ENCODE assay signal across 23 mouse cellular contexts in the genomic region with DNA sequence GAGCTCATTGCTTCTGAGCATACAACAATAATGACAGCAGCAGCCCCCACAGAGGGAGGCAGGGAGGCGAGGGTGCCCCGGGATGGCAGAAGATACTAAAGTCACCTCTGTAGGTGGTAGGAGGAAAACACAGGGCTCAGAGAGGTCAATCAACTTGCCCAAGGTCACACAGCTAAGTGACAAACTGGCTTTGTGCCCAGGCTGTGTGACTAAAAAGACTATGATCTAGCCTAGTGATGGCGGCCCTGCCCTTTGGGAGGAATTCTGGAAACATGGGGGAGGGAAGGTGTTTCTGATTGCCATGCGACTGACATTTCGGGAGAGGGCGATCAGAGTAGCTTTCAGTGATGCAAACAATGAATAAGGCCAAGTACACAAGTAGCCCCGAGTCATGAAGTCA. TPM values are rescaled to one million over a fixed set of nuclear protein-coding genes. Genes with fewer than 3 reads are reported as not detected.
DNase-seq lines count a peak whose midpoint lies in the region; ATAC-seq lines count a peak whose summit lies in the region.
"Had no signal": no experiment of that assay in that cellular context is flagged by ENCODE, and none has a peak within 500 bp of the region (broad histone marks: within the 10 kb centered on the region; RNA-seq: fewer than 3 reads in every experiment).

No protein-coding gene starts in this region.

- H3K4me3 ChIP-seq in intestine, embryonic 16.5 days (ENCODE audit: low read length), result no peak overlapping the region
- H3K4me3 ChIP-seq in intestine, embryonic 15.5 days (replicated peaks), result no peak overlapping the region
- H3K4me3 ChIP-seq: forebrain, embryonic 13.5 days; heart, embryonic 13.5 days; hindbrain, embryonic 15.5 days; kidney, embryonic 15.5 days; left cerebral cortex, adult 2 months; limb, embryonic 12.5 days; liver, embryonic 15.5 days; midbrain, embryonic 10.5 days; neural tube, embryonic 12.5 days had no signal

- peak; percentile 78 for DNase-seq in adrenal gland, adult 2 months
- peak; percentile 48 for DNase-seq in adrenal gland, postnatal 25 days
- DNase-seq in T-cell, adult 2 months (ENCODE audit: low spot score), result no peak
- DNase-seq in thymus, postnatal 4 days, result no peak
- DNase-seq: B cell, adult 2 months; cerebellum, adult 9-10 months; cerebellum, postnatal 36 days had no signal

- no peaks in the 10 kb centered on the region for H3K27me3 ChIP-seq in intestine, embryonic 16.5 days (replicated peaks; ENCODE audit: control insufficient read depth, insufficient read depth, low read length)
- H3K27me3 ChIP-seq in intestine, embryonic 15.5 days (replicated peaks), result no peaks in the 10 kb centered on the region
- H3K27me3 ChIP-seq: forebrain, embryonic 13.5 days; hindbrain, embryonic 15.5 days; kidney, embryonic 15.5 days; limb, embryonic 12.5 days; neural tube, embryonic 12.5 days had no signal

- ATAC-seq in intestine, embryonic 16.5 days, result no peak
- ATAC-seq in intestine, embryonic 15.5 days, result no peak
- no peak for ATAC-seq in inflammation-experienced regulatory T-cells, adult 6 months
- ATAC-seq: forebrain, embryonic 13.5 days; intestine, postnatal 0 days; midbrain, embryonic 16.5 days had no signal

- H3K4me1 ChIP-seq in intestine, embryonic 16.5 days (ENCODE audit: control insufficient read depth, insufficient read depth, low read length), result peaks cover 9% of the 10 kb centered on the region; the same call in 1 of the 2 replicates
- H3K4me1 ChIP-seq in intestine, embryonic 15.5 days (replicated peaks), result peaks cover 4% of the 10 kb centered on the region; the same call in 1 of the 2 replicates
- H3K4me1 ChIP-seq: liver, embryonic 15.5 days had no signal

- no peaks in the 10 kb centered on the region for H3K9me3 ChIP-seq in intestine, embryonic 16.5 days (ENCODE audit: control insufficient read depth, low read length)
- H3K9me3 ChIP-seq in intestine, embryonic 15.5 days, result no peaks in the 10 kb centered on the region
- H3K9me3 ChIP-seq: forebrain, embryonic 13.5 days; heart, embryonic 13.5 days; hindbrain, embryonic 15.5 days; kidney, embryonic 15.5 days; limb, embryonic 12.5 days; liver, embryonic 15.5 days; midbrain, embryonic 10.5 days; neural tube, embryonic 12.5 days had no signal

- H3K36me3 ChIP-seq in intestine, embryonic 16.5 days (ENCODE audit: control insufficient read depth, insufficient read depth, low read length), result no peaks in the 10 kb centered on the region
- no peaks in the 10 kb centered on the region for H3K36me3 ChIP-seq in intestine, embryonic 15.5 days
- H3K36me3 ChIP-seq: G1E; heart, embryonic 13.5 days; hindbrain, embryonic 15.5 days; kidney, embryonic 15.5 days; limb, embryonic 12.5 days; liver, embryonic 15.5 days; midbrain, embryonic 10.5 days; neural tube, embryonic 12.5 days had no signal

- H3K27ac ChIP-seq in intestine, embryonic 16.5 days (ENCODE audit: low read length), result no peak overlapping the region
- no peak overlapping the region for H3K27ac ChIP-seq in intestine, embryonic 15.5 days
- H3K27ac ChIP-seq: forebrain, embryonic 13.5 days; heart, embryonic 13.5 days; hindbrain, embryonic 15.5 days; kidney, embryonic 15.5 days; left cerebral cortex, adult 2 months; limb, embryonic 12.5 days; liver, embryonic 15.5 days; neural tube, embryonic 12.5 days had no signal

- WGBS in intestine, embryonic 16.5 days, result 83% methylated on average over 7 of the region's 7 CpGs
- 78% methylated on average over 7 of the region's 7 CpGs for WGBS in intestine, embryonic 15.5 days

- peak overlapping the region; percentile 2; the same call in 1 of the 2 replicates for H3K9ac ChIP-seq in intestine, embryonic 16.5 days (ENCODE audit: low read depth, low read length)
- H3K9ac ChIP-seq in intestine, embryonic 15.5 days, result no peak overlapping the region
- H3K9ac ChIP-seq: forebrain, embryonic 13.5 days; heart, embryonic 13.5 days; hindbrain, embryonic 15.5 days; kidney, embryonic 15.5 days; limb, embryonic 12.5 days; liver, embryonic 15.5 days; lung, embryonic 14.5 days; neural tube, embryonic 12.5 days had no signal

- H3K4me2 ChIP-seq in intestine, embryonic 16.5 days (ENCODE audit: low read depth, low read length), result no peak overlapping the region
- H3K4me2 ChIP-seq in intestine, embryonic 15.5 days (replicated peaks), result no peak overlapping the region
- H3K4me2 ChIP-seq: forebrain, embryonic 13.5 days; heart, embryonic 13.5 days; hindbrain, embryonic 15.5 days; kidney, embryonic 15.5 days; limb, embryonic 12.5 days; liver, embryonic 15.5 days; lung, embryonic 14.5 days; neural tube, embryonic 12.5 days had no signal

RNA-seq across cellular contexts. Expression of gene Znfx1, which starts 59.2 kb away (rescaled TPM):
- polyA plus RNA-seq in intestine, embryonic 16.5 days (2015; fragmentation: Nextera tagmentation; extraction: Ambion mirVana), result 6.5 and 9.8 TPM in 2 replicates
- 7.7 and 7.8 TPM in 2 replicates for polyA plus RNA-seq in intestine, embryonic 15.5 days (2015; fragmentation: Nextera tagmentation; extraction: Ambion mirVana)
- total RNA-seq in adrenal gland, adult 2 months (2021), result 10 to 100 TPM; 50.2 to 53.6 TPM
- polyA plus RNA-seq in adrenal gland, adult 2 months (2012; rRNA removed), result 29.5 and 31.9 TPM in 2 replicates
- 49.2 and 51.7 TPM in 2 replicates for total RNA-seq in adrenal gland, postnatal 25 days (2021)
- polyA plus RNA-seq in inflammation-experienced regulatory T-cells, adult 6 months (2017; shearing (Covaris generic)), result 10 to 100 TPM; 20.4 to 25.2 (median 22.4) TPM

Comparison
In these comparisons a context has a peak if more than half of its experiments do, and no peak if none do; other contexts are left out.
1. DNase-seq: peak in adrenal gland, adult 2 months (single experiment) and adrenal gland, postnatal 25 days (single experiment); none in T-cell, adult 2 months (single experiment) and thymus, postnatal 4 days (single experiment).